Mouse (Mus musculus): ENCODE results near the gene Fxyd3.

Fxyd3 gene

DNA sequence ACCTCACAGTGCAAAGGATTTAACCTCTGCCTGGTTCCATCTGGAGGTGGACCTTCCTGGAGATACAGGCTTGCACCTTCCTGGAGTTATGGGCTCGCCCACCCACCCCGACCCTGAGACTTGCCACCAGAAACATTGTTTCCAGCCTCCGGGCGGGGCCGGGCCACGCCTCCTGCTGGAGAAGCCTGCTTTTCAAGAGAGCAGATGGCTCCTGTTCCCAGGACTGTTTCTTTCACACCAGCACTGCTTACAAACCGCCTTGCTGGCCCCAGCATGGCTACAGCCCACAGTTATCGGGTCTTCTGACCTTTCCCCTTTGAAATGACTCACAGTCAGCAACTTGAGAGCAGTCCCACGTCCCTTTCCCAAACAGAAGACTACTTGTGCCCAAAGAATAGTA, 4.2 kb downstream of the Fxyd3 start:
- in situ Hi-C loops (cut with MboI, MseI), result no loop called here

DNA sequence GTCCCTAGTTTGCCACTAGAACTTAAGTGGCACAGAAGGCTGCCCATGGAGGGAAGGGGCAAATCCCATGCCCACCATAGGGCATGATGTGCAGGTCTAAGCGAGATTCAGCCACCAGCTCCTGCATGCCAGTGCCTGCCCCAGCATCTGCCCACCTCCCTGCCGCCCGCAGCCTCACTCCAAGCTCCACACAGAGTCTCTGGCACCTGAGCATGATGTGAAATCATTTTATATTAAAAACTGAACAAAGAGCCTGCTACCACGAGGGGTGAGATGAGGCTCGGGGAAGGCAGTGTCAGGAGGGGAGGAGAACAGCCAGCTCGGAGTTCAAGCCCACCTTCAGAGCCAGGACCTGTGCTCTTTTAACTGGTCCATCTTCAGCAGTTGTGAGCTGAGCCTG, 6.2 kb downstream of the Fxyd3 start:
- in situ Hi-C loops (cut with MboI, MseI), result no loop called here

DNA sequence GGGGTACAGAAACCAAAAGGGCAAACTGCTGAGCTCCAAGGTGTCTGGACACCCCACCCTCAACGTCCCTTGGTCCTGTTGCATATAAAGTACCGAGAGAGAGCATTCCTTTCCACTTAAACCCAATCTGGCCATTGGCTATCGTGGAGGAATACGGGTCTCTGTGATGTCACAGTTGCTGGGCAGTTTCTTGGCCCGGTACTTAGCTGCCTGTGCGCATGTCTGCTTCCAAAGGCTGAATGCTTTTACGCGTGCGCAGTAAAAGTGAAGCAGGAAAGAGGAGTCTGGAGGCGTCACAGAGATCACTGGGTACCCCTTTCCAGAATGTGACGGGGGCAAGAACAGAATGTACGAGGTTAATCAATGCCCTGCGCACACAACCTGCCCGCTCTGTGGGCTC, 7.0 kb downstream of the Fxyd3 start:
- in situ Hi-C loops (cut with MboI, MseI), result no loop called here

DNA sequence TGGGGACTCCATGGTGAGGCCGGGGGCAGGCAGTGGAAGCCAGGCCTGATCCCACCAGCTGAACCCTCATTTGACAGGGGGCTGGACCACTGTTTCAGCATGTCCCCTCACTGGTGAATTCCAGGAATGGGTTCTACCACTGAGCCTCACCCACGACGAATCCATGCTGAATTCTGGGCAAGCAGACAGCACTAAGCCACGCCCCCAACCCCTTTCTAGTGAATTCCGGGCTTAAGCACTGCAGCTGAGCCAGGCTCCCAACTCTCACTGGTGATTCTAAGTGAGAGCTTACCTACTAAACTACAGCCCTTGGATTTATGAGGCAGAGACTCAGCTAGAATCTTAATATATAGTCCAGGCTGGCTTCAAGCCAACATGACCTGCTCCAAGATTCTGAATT, 8.7 kb downstream of the Fxyd3 start:
- in situ Hi-C loops (cut with MboI, MseI), result no loop called here

DNA sequence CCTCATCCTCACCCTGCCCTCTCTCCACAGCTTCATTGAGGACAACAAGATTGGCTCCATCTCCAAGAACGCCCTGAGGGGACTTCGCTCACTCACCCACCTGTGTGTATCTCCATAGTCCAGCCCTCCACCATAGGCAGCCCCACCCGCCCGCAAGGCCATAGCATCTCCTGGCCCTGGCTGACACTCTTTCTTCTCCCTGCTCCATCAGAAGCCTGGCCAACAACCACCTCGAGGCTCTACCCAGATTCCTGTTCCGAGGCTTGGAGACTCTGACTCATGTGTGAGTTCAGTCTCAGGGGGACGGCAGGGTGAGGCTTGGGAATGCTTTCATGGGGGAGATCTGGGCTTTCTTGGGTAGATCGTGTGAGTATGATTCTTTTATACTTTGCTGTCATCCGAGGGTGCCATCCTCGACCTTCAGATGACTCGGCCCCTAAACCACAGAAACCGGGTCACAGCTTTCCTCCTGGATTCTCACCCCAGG, 13.4 kb downstream of the Fxyd3 start:
- in situ Hi-C loops (cut with MboI, MseI), result no loop called here

DNA sequence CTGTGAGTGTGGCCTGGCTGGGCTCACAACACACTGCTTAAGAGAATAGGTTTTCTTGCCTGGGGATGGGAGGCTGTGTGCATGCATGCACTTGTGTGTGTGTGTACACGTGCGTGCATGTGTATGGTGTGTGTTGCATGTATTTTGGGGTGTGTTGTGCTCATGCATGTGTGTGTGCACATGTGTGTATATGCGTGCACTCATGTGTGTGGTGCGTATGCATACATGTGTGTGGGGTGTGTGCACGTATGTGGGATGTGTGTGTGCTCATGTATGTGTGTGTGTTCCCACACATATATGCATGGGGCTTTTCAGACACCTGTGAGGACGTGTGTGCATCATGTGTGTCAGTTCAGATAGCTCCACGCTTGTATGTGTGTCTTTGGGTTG, 15.9 kb downstream of the Fxyd3 start:
- in situ Hi-C loops (cut with MboI, MseI), result no loop called here

DNA sequence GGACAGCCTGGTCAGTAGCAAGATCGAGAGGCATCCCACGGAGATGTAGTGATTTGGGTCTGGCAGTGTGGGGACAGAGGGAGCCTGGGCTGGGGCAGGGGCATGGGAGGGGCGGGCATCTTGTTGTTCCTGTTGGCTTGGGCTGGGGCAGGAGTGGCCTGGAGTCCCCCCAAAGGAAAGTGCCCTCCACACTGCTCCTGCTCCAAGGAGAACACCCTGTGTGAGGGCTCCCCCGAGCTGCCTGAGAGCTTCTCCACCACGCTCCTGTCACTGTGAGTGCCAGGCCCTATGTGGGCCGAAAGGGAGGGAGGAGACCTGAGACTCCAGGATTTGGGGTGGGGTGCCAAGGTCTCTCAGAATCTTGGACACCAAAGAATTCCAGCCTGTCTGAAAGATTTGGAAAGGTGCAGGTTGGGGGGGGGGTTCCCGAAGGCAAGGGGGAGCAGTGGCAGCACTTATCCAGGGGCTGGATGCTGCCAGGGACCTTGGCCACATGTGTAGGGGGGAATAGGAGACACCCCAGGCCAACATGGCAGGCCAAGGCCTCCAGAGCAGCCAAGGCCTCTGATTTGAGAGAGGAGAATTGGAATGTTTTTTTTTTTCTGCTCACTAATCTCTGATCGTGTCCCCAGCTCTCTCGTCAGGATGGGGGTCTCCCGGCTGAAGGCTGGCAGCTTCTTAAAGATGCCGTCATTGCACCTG, 16.4 kb downstream of the Fxyd3 start:
- in situ Hi-C loops (cut with MboI, MseI), result no loop called here

DNA sequence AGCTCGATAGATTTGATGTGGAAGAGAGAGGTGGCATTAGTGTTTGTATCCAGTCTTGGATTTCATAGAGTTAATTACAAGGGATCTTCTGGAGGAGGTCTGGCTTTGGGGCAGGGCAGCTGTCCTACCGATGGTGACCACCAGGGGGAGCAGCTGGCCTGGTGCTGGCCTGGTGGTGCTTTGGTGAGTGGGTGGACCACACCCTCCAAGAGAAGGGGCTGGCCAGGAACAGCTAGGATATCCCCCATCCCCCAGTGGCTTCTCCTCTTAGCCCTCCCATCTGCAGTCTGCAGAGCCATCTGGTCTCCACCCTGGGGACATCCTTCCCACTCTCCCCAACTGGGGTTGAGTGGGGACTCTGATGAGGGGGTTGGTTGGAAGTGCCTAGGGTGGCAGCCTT, 17.4 kb downstream of the Fxyd3 start, which contains the start of gene Lgi4:
Gene Lgi4, plus strand, starts transcription at position 235 of the 400 bp plus-strand sequence.
- in situ Hi-C loops (cut with MboI, MseI), result no loop called here

DNA sequence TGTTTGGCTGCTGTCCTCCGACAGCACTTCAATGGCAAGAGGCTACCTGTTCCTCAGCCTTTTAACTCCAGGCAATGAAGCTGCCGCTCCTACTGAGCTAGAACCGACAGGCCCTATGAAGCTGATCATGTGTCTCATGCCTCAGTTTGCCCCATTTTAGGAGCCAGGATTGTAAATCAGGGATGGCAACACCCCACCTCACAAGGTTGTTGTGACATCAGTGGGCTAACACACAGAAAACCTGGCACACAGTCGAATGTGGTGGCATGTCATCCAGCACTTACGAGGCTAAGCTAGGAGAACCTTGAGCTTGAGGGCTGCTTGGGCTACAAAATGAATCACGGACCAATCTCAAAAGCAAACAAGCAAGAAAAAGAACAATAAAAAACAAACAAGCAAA, 18.3 kb downstream of the Fxyd3 start:
- in situ Hi-C loops (cut with MboI, MseI), result no loop called here

DNA sequence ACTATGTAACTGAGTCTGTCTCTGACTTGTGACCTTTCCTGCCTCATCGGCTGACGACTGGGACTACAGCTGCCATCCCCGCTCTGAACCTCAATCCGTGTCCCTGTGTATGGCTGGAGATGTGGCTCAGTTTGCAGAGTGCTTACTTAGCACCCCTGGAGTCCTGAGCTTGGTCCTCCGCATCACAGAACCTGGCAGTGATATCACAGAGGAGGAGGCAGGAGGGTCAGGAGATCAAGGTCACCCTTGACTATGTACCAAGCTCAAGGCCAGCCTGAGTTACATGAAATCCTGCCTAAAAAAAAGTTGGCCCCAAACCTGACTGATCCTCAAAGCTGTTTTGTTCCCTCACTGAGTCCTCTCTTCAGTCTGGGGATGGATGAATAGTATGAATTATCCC, 18.8 kb downstream of the Fxyd3 start:
- in situ Hi-C loops (cut with MboI, MseI), result no loop called here

DNA sequence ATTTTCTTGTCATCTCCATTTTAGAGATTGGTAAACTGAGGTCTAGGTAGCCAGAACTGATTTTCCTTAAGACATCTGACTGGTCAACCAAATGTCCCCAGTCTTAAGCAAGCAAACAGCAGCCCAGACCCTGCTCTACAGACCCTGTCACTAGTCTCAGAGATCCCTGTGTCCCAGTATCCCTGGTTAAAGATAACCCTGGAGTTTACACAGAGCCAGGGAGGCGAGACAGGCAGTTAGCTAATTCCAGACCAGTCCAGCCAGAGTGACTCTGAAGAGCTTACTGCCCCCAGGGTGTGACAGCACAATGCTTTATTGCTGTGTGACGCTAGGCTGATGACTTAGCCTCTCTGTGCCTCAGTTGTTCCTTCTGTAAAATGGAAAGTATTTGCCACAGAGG, 19.4 kb downstream of the Fxyd3 start, which contains the start of gene Fxyd1:
Gene Fxyd1, minus strand, starts transcription at position 129 of the 400 bp plus-strand sequence.
- in situ Hi-C loops (cut with MboI, MseI), result no loop called here

DNA sequence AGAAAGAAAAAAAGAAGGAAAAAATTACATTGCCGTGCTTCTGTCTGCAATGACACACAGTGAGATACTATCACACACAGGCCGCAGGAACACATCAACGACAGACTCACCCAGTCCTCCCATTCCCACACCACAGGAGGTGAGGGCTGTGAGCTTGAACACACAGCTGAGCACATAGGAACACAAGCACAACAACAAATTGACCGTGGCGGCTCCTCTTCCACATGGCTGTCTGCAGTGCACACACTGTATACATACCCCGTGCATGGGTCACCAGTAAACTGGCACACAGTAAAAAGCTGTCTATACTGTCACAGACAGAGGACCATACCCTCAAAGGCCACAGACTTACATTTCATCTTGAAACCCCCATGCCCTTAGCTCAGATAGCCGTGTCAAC, 20.1 kb downstream of the Fxyd3 start:
- in situ Hi-C loops (cut with MboI, MseI), result no loop called here

DNA sequence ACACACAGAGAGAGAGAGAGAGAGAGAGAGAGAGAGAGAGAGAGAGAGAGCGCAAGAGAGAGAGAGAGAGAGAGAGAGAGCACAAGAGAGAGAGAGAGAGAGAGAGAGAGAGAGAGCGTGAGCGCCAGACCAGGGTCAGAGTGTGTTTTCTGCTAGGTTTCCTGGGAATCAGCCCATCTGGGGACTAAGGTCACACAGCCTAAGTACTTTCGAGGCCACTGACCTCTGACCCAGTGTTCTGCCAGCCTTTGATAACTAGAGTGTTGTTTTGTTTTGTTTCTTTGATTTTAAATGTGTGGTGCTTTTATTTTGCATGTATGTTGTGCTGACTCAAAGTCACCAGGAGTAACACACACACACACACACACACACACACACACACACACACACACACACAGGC, 20.6 kb downstream of the Fxyd3 start:
- in situ Hi-C loops (cut with MboI, MseI), result no loop called here

DNA sequence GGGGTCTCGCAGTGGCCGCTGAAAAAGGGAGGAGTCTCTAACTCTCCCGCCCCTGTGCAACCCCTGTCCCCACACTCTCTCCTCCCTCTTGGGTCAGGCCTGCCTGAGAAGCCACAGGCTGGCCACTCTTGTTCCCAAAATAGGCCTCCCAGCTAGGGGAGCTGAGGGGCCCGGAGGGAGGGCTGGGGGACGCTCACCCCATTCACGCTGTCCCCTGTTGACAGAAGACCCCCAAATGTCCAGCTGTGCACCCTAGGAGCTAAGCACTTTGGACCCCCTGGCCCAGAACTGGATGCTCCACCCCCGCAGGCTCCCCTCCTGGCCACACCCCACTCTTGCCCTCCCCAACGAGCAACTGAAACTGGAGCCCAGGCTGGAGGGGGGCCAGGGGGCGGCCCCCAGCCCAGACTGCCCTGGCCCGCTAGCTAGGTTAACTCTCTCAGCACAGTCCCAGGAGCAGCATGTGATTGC, 21.1 kb downstream of the Fxyd3 start:
- in situ Hi-C loops (cut with MboI, MseI), result no loop called here

DNA sequence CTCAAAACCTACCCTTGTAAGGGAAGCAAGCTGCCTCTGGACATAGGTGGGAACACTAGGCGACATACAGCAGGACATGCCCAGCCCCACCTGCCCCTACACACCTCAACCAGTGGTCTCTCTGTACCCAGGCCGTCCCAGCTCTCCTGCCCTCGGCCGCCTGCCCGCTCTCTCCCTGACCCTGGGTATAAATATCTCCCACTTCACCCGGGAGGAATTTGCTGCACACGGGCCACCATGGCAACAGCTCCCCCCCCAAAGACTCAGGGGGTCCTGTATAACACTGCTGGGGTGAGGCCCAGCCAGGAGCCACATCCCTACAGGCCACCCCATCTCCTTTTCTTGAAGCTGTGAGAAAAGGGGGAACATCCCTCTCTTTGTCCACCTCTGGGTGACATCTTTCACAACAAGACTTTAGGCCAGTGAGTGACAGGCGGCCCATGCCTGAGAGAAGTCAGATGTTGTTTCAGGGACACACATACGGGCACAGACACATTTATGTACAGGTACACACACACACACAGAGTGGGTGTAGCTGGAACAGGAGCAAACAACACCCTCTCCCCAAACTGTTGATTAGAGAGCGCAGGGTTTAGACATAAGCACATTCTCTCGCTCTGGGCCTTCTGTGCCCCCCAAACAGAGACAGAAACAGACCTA, 21.7 kb downstream of the Fxyd3 start:
- in situ Hi-C loops (cut with MboI, MseI), result no loop called here

DNA sequence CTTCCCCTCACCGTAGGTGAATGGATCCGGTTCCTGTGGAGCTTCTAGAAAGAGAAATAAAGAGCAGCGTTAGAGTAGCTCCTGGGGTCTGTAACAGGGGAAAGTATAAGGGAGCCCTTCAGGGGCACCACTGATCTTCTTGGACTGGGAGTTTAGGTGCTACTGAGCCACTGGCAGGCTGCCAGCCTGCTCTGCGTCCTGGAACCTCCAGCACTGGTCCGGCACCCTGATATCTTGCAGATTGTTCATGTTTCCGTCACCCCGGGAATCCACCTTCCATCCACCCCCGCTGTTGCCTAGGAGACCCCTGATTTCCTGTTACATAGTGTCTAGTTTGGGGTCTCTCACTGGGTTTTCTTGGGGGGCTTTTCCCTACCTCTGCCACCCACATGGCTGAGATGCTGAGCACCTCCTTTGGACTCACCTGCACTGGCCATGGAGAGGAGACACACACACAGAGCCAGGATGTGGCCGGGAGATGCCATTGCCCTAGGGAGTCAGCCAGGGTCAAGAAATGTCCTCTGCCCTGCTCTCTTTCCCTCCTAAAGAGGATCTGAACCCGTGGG, 22.5 kb downstream of the Fxyd3 start:
- in situ Hi-C loops (cut with MboI, MseI), result no loop called here

DNA sequence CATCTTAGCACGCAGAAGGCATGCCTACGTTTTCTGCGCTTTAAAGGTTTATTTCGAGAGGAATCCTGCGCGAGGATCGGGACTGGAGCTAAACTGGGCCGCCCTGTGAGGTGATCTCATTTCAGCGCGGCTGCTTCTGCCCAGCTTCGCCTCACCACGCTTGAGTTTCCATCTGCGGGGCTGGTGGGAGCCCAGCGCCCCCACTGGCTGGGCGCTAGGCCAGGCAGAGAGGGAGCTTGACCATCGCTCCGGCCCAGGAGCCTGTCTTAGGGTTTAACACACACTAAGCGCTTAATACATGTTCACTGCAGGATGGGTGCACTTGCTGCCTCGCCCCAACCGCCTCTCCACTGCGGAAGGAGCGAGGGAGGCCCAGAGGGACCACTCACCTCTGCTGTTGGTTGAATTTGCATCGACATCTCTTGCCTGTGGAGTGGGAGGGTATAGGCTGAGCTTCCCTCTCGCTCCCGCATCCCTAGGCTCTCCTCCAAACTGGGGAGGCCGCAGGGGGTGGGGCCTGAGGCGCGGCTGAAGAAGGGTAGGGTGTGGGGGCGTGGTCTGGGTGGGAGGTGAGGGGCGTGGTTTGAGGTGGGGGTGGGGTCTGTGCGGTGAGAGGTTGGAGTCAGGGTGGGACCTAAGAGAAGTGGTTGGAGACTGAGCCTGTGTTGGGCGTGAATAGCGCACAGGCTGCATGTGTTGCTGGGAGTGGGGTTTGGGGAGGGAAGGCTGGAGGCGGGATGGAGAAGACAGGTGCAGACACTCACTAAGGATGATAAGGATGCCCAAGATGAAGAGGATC, 23.7 kb downstream of the Fxyd3 start:
- in situ Hi-C loops (cut with MboI, MseI), result no loop called here

DNA sequence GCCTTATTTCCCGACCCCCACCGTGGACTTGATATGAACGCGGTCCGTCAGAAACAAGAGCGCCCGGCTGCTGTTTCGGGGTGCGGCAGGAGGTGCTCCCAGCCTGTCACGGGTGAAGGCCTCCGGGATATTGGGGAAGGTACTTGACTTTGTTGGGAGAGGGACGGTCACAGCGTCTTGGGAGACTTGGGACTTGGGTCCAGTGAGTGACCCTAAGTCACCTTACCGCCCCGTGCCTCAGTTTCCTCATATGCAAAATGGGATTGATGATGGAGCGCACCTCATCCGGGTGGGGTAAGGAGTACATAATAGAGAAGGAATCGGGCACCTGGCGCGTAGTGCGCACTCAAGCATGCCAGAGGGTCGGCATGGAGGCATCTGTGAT, 24.3 kb downstream of the Fxyd3 start:
- in situ Hi-C loops (cut with MboI, MseI), result no loop called here

DNA sequence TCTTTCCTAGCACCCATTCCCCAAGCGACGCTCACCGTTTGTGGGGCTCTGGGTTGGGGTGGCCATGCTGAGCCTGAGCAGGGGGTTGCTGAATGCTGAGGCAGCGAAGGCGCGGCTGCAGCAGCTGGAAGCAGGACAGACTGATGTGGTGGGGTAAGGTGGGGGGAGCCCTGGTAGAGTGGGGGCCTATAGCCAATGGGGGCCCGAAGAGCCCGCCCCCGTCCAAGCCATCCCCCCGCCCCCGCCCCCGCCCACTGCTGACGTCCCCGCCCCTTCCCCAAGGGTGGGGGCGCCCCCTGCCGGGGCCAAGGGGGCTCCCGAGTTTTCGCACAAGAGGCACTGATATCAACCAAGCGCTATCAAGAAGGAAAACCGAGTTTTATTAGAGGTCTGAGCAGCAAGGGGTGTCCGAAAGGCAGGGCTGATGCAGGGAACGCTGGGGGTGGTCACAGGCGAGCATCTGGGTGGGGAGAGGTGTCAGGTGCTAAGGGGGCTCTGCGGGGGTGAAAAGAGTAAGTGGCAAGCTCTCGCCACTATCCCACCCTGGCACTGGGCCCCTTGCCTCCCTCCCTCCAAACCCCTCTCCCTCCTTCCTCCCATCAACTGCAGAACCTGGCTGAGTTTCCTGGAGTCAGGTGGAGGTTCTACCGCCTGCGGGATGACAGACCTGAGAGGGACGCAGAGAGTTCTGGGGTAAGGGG, 25.0 kb downstream of the Fxyd3 start, which contains the start of gene Fxyd7:
Gene Fxyd7, minus strand, starts transcription at position 147 of the 701 bp plus-strand sequence.
- in situ Hi-C loops (cut with MboI, MseI), result no loop called here

DNA sequence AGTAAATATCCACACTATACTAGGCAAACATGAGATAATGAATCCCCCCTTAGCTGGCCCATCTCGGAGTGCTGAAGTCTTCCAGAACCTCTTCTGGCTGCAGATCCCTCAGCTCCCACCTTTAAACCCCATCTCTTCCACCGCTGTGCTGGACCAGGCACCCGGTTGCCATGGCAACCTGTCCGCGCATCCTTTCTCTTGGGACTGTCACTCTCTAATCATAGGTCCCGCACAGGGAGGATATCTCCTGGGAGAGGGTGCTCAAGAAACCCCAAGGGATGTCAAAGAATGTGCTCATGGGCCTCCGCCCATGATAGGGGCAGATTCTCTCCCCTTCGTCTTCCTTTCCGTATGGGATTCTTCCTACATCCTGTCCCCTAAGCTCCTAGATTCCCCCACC, 25.6 kb downstream of the Fxyd3 start:
- in situ Hi-C loops (cut with MboI, MseI), result no loop called here

DNA sequence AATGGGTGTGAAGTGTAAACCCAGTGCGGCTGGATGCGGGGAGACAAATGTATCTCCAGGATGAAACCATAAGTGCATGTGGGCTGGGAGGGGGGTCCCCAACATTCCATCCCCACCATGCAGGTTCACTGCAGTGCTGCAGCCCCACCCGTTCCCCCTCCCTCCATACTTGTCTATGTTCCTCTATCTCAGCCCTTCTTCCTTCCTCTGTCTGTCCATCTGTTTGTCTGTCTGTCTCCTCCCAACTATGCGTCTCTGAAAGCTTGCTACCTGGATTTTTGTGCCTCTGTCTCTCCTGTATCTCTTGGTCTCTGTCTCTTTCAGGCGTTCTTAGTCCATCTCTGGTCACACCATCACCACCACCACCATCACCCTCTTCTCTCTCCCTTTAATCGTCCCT, 26.0 kb downstream of the Fxyd3 start:
- in situ Hi-C loops (cut with MboI, MseI), result no loop called here

Measured in T-helper 1 cell (primary cell).